Mouse (Mus musculus) intestine, embryonic 15.5 days (tissue): Measurements from ENCODE around the gene Tnfsf9. TPM values are rescaled to one million over a fixed set of nuclear protein-coding genes. Genes with fewer than 3 reads are reported as not detected.
"Not testable (repeated sequence)": the region's sequence is repeated elsewhere in the genome, so short reads cannot be mapped to it uniquely, and the experiment has no call there.

Source experiments
- ATAC-seq: fragments of 200-750 bp; cut with Nextera tagmentation; 2 replicates; pipeline ENCODE4 v1.8.0; 2017; ENCODE audit warnings: moderate TSS enrichment, moderate library complexity
- H3K27ac ChIP-seq: fragments of 300-500 bp; sonication (generic); 2 replicates; pipeline ENCODE4 v1.5.1; 2015; ENCODE audit warnings: mild to moderate bottlenecking, inconsistent platforms
- H3K27me3 ChIP-seq: fragments of 300-500 bp; sonication (generic); replicated peaks from 2 replicates; pipeline ENCODE4 v1.6.1; 2015; ENCODE audit warnings: inconsistent platforms
- H3K36me3 ChIP-seq: fragments of 300-500 bp; sonication (generic); 2 replicates; pipeline ENCODE4 v1.6.1; 2015; ENCODE audit warnings: inconsistent platforms
- H3K4me1 ChIP-seq: fragments of 300-500 bp; sonication (generic); replicated peaks from 2 replicates; pipeline ENCODE4 v1.6.1; 2015; ENCODE audit warnings: inconsistent platforms
- H3K4me2 ChIP-seq: fragments of 300-500 bp; sonication (generic); replicated peaks from 2 replicates; pipeline ENCODE4 v1.6.1; 2015; ENCODE audit warnings: mild to moderate bottlenecking, inconsistent platforms
- H3K4me3 ChIP-seq: fragments of 300-500 bp; sonication (generic); replicated peaks from 2 replicates; pipeline ENCODE4 v1.5.1; 2015; ENCODE audit warnings: inconsistent platforms
- H3K9ac ChIP-seq: fragments of 300-500 bp; sonication (generic); 2 replicates; pipeline ENCODE4 v1.6.1; 2015; ENCODE audit warnings: inconsistent platforms
- H3K9me3 ChIP-seq: fragments of 300-500 bp; sonication (generic); 2 replicates; pipeline ENCODE4 v1.6.1; 2016; ENCODE audit warnings: inconsistent platforms
- WGBS: fragments of 180-500 bp; shearing (Covaris S2); methylation state at CpG from one replicate; pipeline ENCODE4 v1.1.7; 2015; 5-methylcytosine and 5-hydroxymethylcytosine counted together
- polyA plus RNA-seq: library from polyadenylated mRNA; unstranded; fragments of >200 nt; fragmentation: Nextera tagmentation; extraction: Ambion mirVana; gene quantifications from 2 replicates; pipeline ENCODE4 v1.2.1, GENCODE M21; 2015

The Tnfsf9 gene
- polyA plus RNA-seq, 1 experiment from 2014 or later, result 8.3 TPM

DNA sequence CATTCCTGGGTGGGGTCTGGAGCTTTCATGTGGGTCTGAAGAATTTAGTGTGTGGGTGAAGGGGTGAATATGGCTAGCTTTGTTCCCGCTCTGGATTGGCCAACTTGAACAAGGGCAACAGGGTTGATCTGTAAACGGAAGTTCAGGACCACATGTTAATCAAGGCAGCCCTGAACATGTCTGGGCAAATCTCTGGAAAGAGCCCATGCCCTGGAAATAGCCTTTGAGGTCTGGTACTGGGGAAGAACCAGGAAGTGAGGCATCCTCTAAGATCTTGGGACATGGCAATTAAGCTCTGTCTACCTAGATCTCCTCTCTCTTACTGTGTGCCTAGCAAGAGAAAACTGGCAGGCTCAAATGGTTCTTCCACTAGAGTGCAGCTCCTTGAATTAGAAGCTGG, 16.7 kb downstream of the Tnfsf9 start:
- no peak overlapping the region for H3K27ac ChIP-seq
- H3K4me1 ChIP-seq, result peaks cover 3% of the 10 kb centered on the region; the same call in 1 of the 2 replicates
- H3K9ac ChIP-seq, result no peak overlapping the region
- H3K9me3 ChIP-seq, result no peaks in the 10 kb centered on the region
- 79% methylated on average over 2 of the region's 2 CpGs for WGBS
- no peaks in the 10 kb centered on the region for H3K27me3 ChIP-seq
- no peak overlapping the region for H3K4me3 ChIP-seq
- H3K4me2 ChIP-seq, result no peak overlapping the region
- no peak for ATAC-seq
- no peaks in the 10 kb centered on the region for H3K36me3 ChIP-seq

DNA sequence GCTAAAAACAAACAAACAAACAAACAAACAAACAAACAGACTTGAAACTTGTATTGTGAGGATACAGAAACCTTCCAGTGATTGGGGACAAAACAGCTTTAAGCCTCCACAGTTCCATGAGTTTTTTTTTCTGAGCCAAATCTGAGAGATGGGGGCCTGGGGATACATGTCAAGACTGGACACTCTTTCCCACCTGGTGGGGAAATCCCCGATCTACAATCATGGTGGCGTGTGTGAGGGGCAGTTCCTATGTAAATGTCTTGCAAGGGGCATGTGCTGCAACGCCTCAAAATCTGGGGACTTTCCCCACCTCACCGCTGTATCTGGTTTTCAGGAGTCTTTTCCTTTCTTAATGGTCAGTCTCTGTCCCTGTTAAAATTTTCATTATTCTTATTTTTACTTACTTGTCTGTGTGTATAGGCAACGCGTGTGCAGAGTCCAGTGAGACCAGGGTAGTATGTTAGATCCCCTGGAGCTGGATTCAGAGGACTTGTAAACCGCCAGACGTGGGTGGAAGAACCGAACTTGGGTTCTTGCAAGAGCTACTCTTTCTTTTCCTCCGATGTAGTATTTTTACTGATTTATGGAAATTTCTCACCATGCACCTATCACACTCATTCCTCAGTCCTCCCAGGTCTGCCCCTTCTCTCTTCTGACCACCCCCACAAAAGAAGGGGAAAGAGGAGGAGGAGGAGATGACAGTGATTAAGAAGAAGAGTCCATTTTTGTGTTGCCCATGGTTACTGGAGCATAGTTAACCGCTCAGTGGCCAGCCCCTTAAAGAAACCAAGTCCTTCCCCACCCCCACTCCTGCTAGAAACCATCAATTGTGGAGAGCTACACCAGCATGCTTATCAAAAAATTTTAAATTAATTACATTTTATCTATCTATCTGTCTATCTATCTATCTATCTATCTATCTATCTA, 18.3 kb downstream of the Tnfsf9 start:
- no peak for ATAC-seq
- Histone ChIP-seq H3K9ac (no peak overlapping the region), H3K9me3 (no peaks in the 10 kb centered on the region), H3K4me1 (peaks cover 3% of the 10 kb centered on the region; the same call in 1 of the 2 replicates), H3K27ac (no peak overlapping the region), H3K4me3 (no peak overlapping the region), H3K27me3 (no peaks in the 10 kb centered on the region), H3K4me2 (no peak overlapping the region), H3K36me3 (no peaks in the 10 kb centered on the region)
- 90% methylated on average over 11 of the region's 11 CpGs for WGBS

DNA sequence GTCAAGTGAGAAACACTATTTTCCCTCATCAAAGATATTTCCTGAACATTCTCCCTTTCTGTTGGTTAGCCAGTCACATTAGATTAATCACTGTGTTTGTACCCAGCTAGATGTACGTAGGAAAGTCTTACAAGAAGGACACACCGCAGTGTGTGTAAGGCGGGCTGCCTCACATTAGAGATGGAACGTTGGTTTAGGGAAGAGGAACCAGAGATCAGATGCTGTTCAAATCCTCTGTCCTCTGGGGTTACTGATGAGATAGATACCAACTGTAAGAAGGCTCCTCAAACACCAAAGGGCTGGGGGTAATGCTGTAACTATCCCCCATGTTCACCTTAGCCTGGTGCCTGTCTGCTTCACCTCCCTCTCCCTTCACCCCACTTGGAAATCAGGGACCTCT, 19.7 kb downstream of the Tnfsf9 start:
- 70% methylated on average over 4 of the region's 4 CpGs for WGBS
- no peaks in the 10 kb centered on the region for H3K36me3 ChIP-seq

DNA sequence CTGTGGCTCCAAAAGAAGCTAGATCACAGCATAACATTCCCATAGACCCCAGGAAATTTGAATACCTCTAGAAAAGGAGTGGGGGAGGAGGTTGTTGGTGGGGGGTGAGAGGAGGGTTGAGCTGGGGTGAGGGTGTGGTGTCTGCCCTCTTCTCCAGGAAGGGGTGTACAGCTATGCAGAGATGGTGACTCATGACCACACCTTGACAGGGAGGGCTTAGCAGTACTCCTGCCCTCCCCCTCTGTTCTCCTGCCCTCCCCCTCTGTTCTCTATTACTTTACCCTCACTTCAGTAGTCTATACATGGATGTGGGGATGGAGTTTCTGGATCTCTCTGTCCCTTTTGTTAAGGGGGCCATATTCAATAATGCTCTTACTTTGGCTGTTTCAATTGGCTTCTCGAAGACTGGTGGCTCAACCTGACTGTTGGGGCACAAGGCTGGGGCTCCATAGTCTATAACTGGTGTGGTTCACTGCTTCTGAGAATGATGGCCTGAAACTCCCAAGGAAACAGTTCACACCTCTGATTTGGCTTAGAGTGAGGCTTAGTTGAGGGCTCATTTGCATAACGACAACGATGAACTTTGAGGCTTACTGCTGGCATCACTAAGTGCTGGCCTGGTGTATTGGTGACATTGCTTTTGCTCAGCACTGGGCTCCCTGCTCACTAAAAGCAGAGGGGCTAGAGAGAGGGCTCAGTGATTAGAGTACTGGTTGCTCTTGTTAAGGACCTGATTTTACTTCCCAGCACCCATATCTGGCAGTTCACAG, 20.9 kb downstream of the Tnfsf9 start:
- H3K27ac ChIP-seq, result no peak overlapping the region
- H3K4me1 ChIP-seq, result no peaks in the 10 kb centered on the region
- WGBS, result 63% methylated on average over 3 of the region's 3 CpGs
- peak; percentile 58; the same call in 1 of the 2 replicates for ATAC-seq
- no peak overlapping the region for H3K9ac ChIP-seq
- H3K36me3 ChIP-seq, result no peaks in the 10 kb centered on the region
- H3K4me2 ChIP-seq, result no peak overlapping the region
- no peaks in the 10 kb centered on the region for H3K27me3 ChIP-seq
- no peaks in the 10 kb centered on the region for H3K9me3 ChIP-seq
- H3K4me3 ChIP-seq, result no peak overlapping the region

More for the DNA sequence above, 19.7 kb downstream of the Tnfsf9 start:
- no peaks in the 10 kb centered on the region for H3K9me3 ChIP-seq
- H3K4me1 ChIP-seq, result no peaks in the 10 kb centered on the region
- H3K4me3 ChIP-seq, result no peak overlapping the region
- H3K9ac ChIP-seq, result no peak overlapping the region
- no peaks in the 10 kb centered on the region for H3K27me3 ChIP-seq
- no peak overlapping the region for H3K4me2 ChIP-seq
- H3K27ac ChIP-seq, result no peak overlapping the region
- no peak for ATAC-seq

DNA sequence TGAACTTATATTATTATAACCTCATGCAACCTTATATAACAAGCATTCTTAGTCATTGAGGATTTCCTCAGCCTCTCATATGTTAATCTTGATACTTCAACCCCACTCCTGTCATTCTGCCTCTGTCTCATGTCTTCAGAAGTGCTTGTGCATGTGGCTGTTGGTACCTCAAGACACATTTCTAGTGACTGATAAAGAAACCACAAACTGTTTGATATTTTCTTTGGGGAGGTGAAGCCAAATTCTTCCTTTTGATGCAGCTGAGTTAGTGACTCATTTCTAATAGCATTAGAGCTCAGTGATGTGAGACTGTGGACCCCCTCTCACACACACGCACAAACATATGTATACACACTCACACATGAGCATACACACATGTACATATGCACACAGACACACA, 26.7 kb downstream of the Tnfsf9 start:
- 83% methylated on average over 1 of the region's 1 CpGs for WGBS
- H3K4me1 ChIP-seq, result no peaks in the 10 kb centered on the region

DNA sequence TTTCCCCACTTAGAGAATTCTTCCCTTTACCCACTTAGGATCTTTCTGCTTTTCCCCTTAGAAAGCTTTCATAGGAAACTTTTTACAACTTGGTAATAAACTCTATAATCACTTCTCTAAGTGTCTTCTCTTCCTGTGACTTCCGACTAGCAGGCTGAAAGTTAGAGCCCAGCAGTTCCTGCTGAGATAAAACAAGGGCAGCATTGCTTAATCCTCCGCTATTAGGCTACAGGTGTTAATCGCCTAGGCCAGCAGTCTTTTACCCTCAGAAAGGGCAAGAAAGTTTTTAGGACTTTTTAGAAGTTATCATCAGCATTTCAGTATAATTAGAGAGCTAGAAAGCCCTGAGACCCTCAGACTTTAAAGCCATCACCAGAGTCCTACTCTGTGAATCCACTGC, 28.9 kb downstream of the Tnfsf9 start:
- H3K9ac ChIP-seq, H3K9me3 ChIP-seq, H3K4me2 ChIP-seq, H3K27ac ChIP-seq, H3K27me3 ChIP-seq, H3K4me1 ChIP-seq, H3K4me3 ChIP-seq, ATAC-seq, H3K36me3 ChIP-seq: not testable (repeated sequence)
- 13% methylated on average over 3 of the region's 3 CpGs for WGBS

More for the DNA sequence above, 26.7 kb downstream of the Tnfsf9 start:
- Histone ChIP-seq H3K4me3 (no peak overlapping the region), H3K4me2 (no peak overlapping the region), H3K36me3 (no peaks in the 10 kb centered on the region), H3K27ac (no peak overlapping the region), H3K27me3 (no peaks in the 10 kb centered on the region), H3K9ac (no peak overlapping the region), H3K9me3 (no peaks in the 10 kb centered on the region)
- no peak for ATAC-seq

DNA sequence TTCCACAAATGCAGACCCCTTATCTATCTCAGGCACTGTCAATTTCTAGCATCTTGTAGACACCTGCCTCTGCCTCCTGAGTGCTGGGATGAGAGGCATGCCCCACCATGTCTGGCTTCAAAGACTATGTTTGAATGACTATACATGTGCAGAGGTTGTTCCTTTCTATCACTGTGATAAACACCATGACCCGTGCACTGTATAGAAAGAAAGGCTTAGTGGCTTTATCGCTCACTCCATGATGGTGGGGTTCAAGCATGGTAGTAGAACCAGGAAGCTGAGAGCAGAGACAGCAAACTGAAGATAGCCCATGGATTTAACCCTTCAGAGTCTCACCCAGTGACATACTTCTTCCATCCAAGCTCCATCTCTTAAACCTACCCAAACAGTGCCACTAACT, 29.6 kb downstream of the Tnfsf9 start:
- Histone ChIP-seq H3K9me3 (no peaks in the 10 kb centered on the region), H3K9ac (no peak overlapping the region), H3K27me3 (no peaks in the 10 kb centered on the region), H3K36me3 (no peaks in the 10 kb centered on the region), H3K27ac (no peak overlapping the region), H3K4me2 (no peak overlapping the region), H3K4me3 (no peak overlapping the region), H3K4me1 (no peaks in the 10 kb centered on the region)
- no peak for ATAC-seq
- 70% methylated on average over 2 of the region's 2 CpGs for WGBS

DNA sequence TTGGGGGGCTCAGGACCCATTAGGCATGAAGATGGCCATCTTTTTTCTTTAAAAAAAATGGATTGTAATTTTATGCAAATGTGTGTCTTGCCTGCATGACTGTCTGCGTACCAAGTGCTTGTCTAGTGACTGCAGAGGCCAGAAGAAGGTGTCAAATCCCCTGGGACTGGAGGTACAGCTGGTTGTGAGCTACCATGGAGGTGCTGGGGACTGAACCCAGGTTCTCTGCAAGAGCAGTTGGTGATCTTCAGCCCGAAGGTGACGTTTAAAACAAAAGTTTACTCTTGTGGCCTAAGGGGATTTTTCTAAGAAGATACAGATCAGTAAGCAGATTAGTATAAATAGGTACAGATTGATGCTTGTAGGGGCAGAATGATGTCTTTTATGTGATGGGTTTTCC, 30.5 kb downstream of the Tnfsf9 start:
- no peaks in the 10 kb centered on the region for H3K9me3 ChIP-seq
- H3K4me3 ChIP-seq, result no peak overlapping the region
- H3K4me1 ChIP-seq, result no peaks in the 10 kb centered on the region
- WGBS, result 83% methylated on average over 3 of the region's 3 CpGs
- H3K27me3 ChIP-seq, result no peaks in the 10 kb centered on the region
- no peak for ATAC-seq
- H3K4me2 ChIP-seq, result no peak overlapping the region
- H3K36me3 ChIP-seq, result no peaks in the 10 kb centered on the region
- no peak overlapping the region for H3K9ac ChIP-seq
- no peak overlapping the region for H3K27ac ChIP-seq

DNA sequence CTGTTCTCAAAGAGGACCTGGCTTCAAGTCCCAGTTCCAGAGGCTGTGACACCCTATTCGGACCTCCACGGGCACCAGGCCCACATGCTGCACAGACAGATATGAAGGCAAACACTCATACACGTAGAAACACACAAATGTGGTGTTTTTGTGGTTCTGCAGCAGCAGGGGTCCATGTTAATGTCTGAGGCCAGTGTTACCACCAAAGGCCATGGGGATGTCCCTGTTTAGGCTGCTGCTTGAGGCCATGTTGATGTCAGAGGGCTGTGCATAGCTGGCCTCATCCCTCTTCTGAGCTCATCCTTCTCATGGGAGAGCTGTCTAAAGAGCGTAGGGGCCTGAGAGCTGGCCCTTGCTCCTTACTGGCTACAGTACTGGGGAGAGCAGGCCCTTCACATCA, 33.6 kb downstream of the Tnfsf9 start:
- Histone ChIP-seq H3K4me2 (no peak overlapping the region), H3K4me3 (no peak overlapping the region), H3K9ac (no peak overlapping the region), H3K4me1 (no peaks in the 10 kb centered on the region), H3K27me3 (no peaks in the 10 kb centered on the region), H3K36me3 (no peaks in the 10 kb centered on the region), H3K9me3 (no peaks in the 10 kb centered on the region), H3K27ac (no peak overlapping the region)
- ATAC-seq, result no peak
- 90% methylated on average over 4 of the region's 4 CpGs for WGBS

DNA sequence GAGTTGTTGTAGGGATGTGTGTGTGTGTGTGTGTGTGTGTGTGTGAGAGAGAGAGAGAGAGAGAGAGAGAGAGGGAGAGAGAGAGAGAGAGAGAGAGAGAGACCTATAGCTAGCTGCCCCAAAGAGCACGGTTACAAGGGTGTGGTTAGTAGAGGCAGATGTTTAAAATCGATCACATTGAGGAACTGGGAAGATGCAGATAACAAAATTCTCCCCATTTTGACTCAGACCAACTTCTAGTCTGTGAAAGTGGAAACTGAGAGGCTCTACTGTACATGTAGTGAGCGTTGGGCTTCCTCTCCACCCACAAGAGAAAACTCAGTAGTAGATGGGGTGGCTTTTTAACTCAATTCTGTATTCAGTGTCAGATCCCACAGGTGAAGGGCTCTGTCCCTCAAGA, 34.6 kb downstream of the Tnfsf9 start:
- H3K9me3 ChIP-seq, result no peaks in the 10 kb centered on the region
- ATAC-seq, result no peak
- 75% methylated on average over 3 of the region's 3 CpGs for WGBS
- H3K9ac ChIP-seq, result no peak overlapping the region
- H3K4me1 ChIP-seq, result no peaks in the 10 kb centered on the region
- no peaks in the 10 kb centered on the region for H3K36me3 ChIP-seq
- H3K4me3 ChIP-seq, result no peak overlapping the region
- H3K4me2 ChIP-seq, result no peak overlapping the region
- H3K27me3 ChIP-seq, result no peaks in the 10 kb centered on the region
- H3K27ac ChIP-seq, result no peak overlapping the region

DNA sequence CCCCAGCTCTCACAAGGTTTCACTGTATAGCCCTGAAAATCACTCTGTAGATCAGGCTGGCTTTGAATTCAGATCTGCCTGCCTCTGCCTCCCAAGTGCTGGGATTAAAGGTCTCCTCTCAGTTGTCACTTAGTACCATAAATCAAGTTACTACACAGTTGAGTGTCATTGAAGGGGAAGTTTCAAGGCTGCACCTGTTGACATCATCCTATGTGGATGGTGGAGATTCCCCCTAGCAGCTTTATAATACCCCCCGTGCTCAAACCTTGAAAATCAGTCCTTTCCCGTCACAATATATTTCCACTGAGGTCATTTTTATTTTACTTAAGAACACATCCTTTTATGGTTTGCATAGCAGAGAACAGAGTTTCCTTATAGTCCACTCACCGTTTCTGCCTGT, 38.6 kb downstream of the Tnfsf9 start:
- Histone ChIP-seq H3K4me1 (no peaks in the 10 kb centered on the region), H3K27me3 (peaks cover 13% of the 10 kb centered on the region), H3K27ac (no peak overlapping the region), H3K36me3 (no peaks in the 10 kb centered on the region), H3K4me3 (no peak overlapping the region), H3K9ac (no peak overlapping the region), H3K4me2 (no peak overlapping the region), H3K9me3 (no peaks in the 10 kb centered on the region)
- 63% methylated on average over 3 of the region's 3 CpGs for WGBS
- no peak for ATAC-seq

DNA sequence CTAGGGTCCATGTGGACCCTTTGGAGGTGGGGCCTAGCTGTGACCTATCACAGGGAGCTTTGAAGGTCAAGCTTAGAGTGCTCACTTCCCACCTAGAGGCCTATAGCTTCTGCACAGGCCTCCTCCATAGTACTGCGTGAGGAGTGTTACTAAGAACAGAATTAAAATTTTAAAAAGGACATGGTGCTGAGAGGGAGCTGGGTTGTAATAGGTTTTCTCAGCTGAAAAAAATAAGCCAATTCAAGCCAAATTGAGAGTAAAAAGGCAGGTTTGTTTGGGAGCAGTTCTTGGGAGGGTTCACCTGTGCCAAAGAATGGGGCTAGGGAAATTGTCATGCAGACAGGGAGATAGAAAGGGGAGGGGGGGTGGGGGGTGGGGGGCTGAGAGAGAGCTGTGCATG, 40.0 kb downstream of the Tnfsf9 start:
- no peak for ATAC-seq
- 75% methylated on average over 1 of the region's 1 CpGs for WGBS
- no peaks in the 10 kb centered on the region for H3K36me3 ChIP-seq
- no peak overlapping the region for H3K4me2 ChIP-seq
- H3K27me3 ChIP-seq, result peaks cover 27% of the 10 kb centered on the region
- no peak overlapping the region for H3K4me3 ChIP-seq
- H3K27ac ChIP-seq, result no peak overlapping the region
- H3K4me1 ChIP-seq, result 0 out of 2 replicates have a peak, but pooled peaks cover 3% of the 10 kb centered on the region
- no peak overlapping the region for H3K9ac ChIP-seq
- no peaks in the 10 kb centered on the region for H3K9me3 ChIP-seq
